Mouse (Mus musculus) olfactory bulb, adult 2 months (tissue): ENCODE measurements around the gene Rasgrp4.
"Not testable (repeated sequence)": the region's sequence is repeated elsewhere in the genome, so short reads cannot be mapped to it uniquely, and the experiment has no call there.

Experiments
- CTCF ChIP-seq: fragments of 200-500 bp; IDR thresholded peaks from 2 replicates; pipeline ENCODE4 v1.5.1; 2012; ENCODE audit warnings: low read depth, mild to moderate bottlenecking, low read length, moderate library complexity; ENCODE audit not compliant: insufficient read depth
- POLR2A ChIP-seq: fragments of 200-500 bp; IDR thresholded peaks from 2 replicates; pipeline ENCODE4 v1.6.1; 2012; ENCODE audit warnings: mild to moderate bottlenecking, low read depth, low read length, moderate library complexity; ENCODE audit not compliant: insufficient read depth

- not testable (repeated sequence) for TF ChIP-seq POLR2A, CTCF
Observed at GRCm38 (mm10) chr7:29194230-29194629, 59.6 kb downstream of the Rasgrp4 start.
